Comparison of ENCODE assay signal across 9 mouse cellular contexts in the genomic region with DNA sequence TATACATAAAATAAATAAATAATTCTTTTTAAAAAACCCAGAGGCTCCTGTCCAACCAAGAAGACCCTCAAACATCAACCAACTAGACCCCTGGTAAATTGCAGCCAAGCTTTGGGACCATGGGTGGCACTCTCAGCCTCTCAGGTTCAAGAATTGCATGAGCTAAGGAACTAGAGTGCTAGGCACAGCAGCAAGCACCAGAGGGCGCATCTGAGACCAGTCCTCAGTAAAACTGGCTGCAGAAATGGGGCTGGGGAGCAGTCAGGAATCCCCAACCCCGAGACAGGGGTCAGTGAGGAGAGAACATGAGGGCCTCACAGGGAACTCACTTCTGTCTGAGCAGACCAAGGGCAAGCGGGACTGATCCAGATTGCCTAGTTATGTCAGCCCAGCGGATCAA. TPM values are rescaled to one million over a fixed set of nuclear protein-coding genes. Genes with fewer than 3 reads are reported as not detected.
DNase-seq lines count a peak whose midpoint lies in the region; ATAC-seq and TF ChIP-seq lines count a peak whose summit lies in the region.
"Had no signal": no experiment of that assay in that cellular context is flagged by ENCODE, and none has a peak within 500 bp of the region (broad histone marks: within the 10 kb centered on the region; RNA-seq: fewer than 3 reads in every experiment).

No protein-coding gene starts in this region.

- no peaks in the 10 kb centered on the region for H3K36me3 ChIP-seq in midbrain, embryonic 11.5 days (ENCODE audit: control insufficient read depth, insufficient read depth, low read length)
- H3K36me3 ChIP-seq in midbrain, embryonic 16.5 days (ENCODE audit: control insufficient read depth, insufficient read depth, low read length) = no peaks in the 10 kb centered on the region
- H3K36me3 ChIP-seq in embryonic facial prominence, embryonic 13.5 days = no peaks in the 10 kb centered on the region
- no peaks in the 10 kb centered on the region for H3K36me3 ChIP-seq in intestine, embryonic 15.5 days
- no peaks in the 10 kb centered on the region for H3K36me3 ChIP-seq in limb, embryonic 14.5 days (ENCODE audit: control insufficient read depth, insufficient read depth, low read length)
- H3K36me3 ChIP-seq: neural tube, embryonic 12.5 days had no signal

- 12% methylated on average over 4 of the region's 4 CpGs for WGBS in midbrain, embryonic 11.5 days
- 9% methylated on average over 4 of the region's 4 CpGs for WGBS in midbrain, embryonic 16.5 days
- 16% methylated on average over 4 of the region's 4 CpGs for WGBS in embryonic facial prominence, embryonic 13.5 days
- 15% methylated on average over 4 of the region's 4 CpGs for WGBS in intestine, embryonic 15.5 days
- WGBS in limb, embryonic 14.5 days = 12% methylated on average over 4 of the region's 4 CpGs
- 23% methylated on average over 4 of the region's 4 CpGs for WGBS in olfactory bulb, adult 2 months

- ATAC-seq in midbrain, embryonic 11.5 days (ENCODE audit: low FRiP score) = peak; percentile 35; the same call in 1 of the 2 replicates
- no peak for ATAC-seq in midbrain, embryonic 16.5 days
- no peak for ATAC-seq in embryonic facial prominence, embryonic 13.5 days (ENCODE audit: insufficient number of reproducible peaks, insufficient read depth, low FRiP score, low TSS enrichment, low read depth)
- ATAC-seq in intestine, embryonic 15.5 days = 0 out of 2 replicates have a peak, but pooled peaks have one; percentile 16
- no peak for ATAC-seq in limb, embryonic 14.5 days (ENCODE audit: low FRiP score, low read depth)

- no peaks in the 10 kb centered on the region for H3K9me3 ChIP-seq in midbrain, embryonic 11.5 days (ENCODE audit: control insufficient read depth, low read length)
- H3K9me3 ChIP-seq in midbrain, embryonic 16.5 days (replicated peaks; ENCODE audit: control insufficient read depth, low read length, poor library complexity, severe bottlenecking) = no peaks in the 10 kb centered on the region
- no peaks in the 10 kb centered on the region for H3K9me3 ChIP-seq in embryonic facial prominence, embryonic 13.5 days
- no peaks in the 10 kb centered on the region for H3K9me3 ChIP-seq in intestine, embryonic 15.5 days
- no peaks in the 10 kb centered on the region for H3K9me3 ChIP-seq in limb, embryonic 14.5 days (ENCODE audit: control insufficient read depth, low read length)
- H3K9me3 ChIP-seq: neural tube, embryonic 12.5 days had no signal

- no peak overlapping the region for H3K4me3 ChIP-seq in midbrain, embryonic 11.5 days (ENCODE audit: low read depth, low read length)
- no peak overlapping the region for H3K4me3 ChIP-seq in midbrain, embryonic 16.5 days (ENCODE audit: low read depth, low read length)
- no peak overlapping the region for H3K4me3 ChIP-seq in embryonic facial prominence, embryonic 13.5 days
- no peak overlapping the region for H3K4me3 ChIP-seq in intestine, embryonic 15.5 days (replicated peaks)
- no peak overlapping the region for H3K4me3 ChIP-seq in limb, embryonic 14.5 days (replicated peaks; ENCODE audit: low read length)
- no peak overlapping the region for H3K4me3 ChIP-seq in olfactory bulb, adult 2 months (ENCODE audit: insufficient read depth, low read depth, low read length)
- H3K4me3 ChIP-seq: neural tube, embryonic 12.5 days had no signal

- H3K27ac ChIP-seq in midbrain, embryonic 11.5 days (ENCODE audit: low read depth, low read length) = no peak overlapping the region
- no peak overlapping the region for H3K27ac ChIP-seq in midbrain, embryonic 16.5 days (ENCODE audit: low read length)
- no peak overlapping the region for H3K27ac ChIP-seq in embryonic facial prominence, embryonic 13.5 days
- H3K27ac ChIP-seq in intestine, embryonic 15.5 days = no peak overlapping the region
- no peak overlapping the region for H3K27ac ChIP-seq in limb, embryonic 14.5 days (replicated peaks; ENCODE audit: low read depth, low read length)
- no peak overlapping the region for H3K27ac ChIP-seq in olfactory bulb, adult 2 months (ENCODE audit: insufficient read depth, low read depth, low read length)
- H3K27ac ChIP-seq: neural tube, embryonic 12.5 days had no signal

- H3K27me3 ChIP-seq in midbrain, embryonic 11.5 days (ENCODE audit: control insufficient read depth, insufficient read depth, low read length) = peaks cover 14% of the 10 kb centered on the region
- H3K27me3 ChIP-seq in midbrain, embryonic 16.5 days (ENCODE audit: control insufficient read depth, insufficient read depth, low read depth, low read length) = peaks cover 11% of the 10 kb centered on the region
- H3K27me3 ChIP-seq in embryonic facial prominence, embryonic 13.5 days = peaks cover 32% of the 10 kb centered on the region
- peaks cover 26% of the 10 kb centered on the region for H3K27me3 ChIP-seq in intestine, embryonic 15.5 days (replicated peaks)
- H3K27me3 ChIP-seq in limb, embryonic 14.5 days (ENCODE audit: control insufficient read depth, insufficient read depth, low read length) = peaks cover 22% of the 10 kb centered on the region

- peak; percentile 76; the same call in 1 of the 2 replicates for TF ChIP-seq CTCF in olfactory bulb, adult 2 months (IDR thresholded peaks at IDR 0.05; ENCODE audit: insufficient read depth, low read depth, low read length)

- peaks cover 3% of the 10 kb centered on the region for H3K4me1 ChIP-seq in midbrain, embryonic 11.5 days (ENCODE audit: control insufficient read depth, insufficient read depth, low read length)
- peaks cover 7% of the 10 kb centered on the region for H3K4me1 ChIP-seq in midbrain, embryonic 16.5 days (ENCODE audit: control insufficient read depth, insufficient read depth, low read length)
- H3K4me1 ChIP-seq in embryonic facial prominence, embryonic 13.5 days = peaks cover 16% of the 10 kb centered on the region
- peaks cover 10% of the 10 kb centered on the region for H3K4me1 ChIP-seq in intestine, embryonic 15.5 days (replicated peaks)
- peaks cover 8% of the 10 kb centered on the region for H3K4me1 ChIP-seq in limb, embryonic 14.5 days (ENCODE audit: control insufficient read depth, insufficient read depth, low read length)
- peaks cover 16% of the 10 kb centered on the region for H3K4me1 ChIP-seq in olfactory bulb, adult 2 months (ENCODE audit: control insufficient read depth, insufficient read depth, low read length)

- DNase-seq in midbrain, embryonic 11.5 days (ENCODE audit: low spot score, missing footprints) = peak; percentile 95
- peak; percentile 64 for DNase-seq in adrenal gland, postnatal 10 days
- DNase-seq in limb, embryonic 14.5 days (ENCODE audit: low spot score) = peak; percentile 83
- peak; percentile 68 for DNase-seq in thymus, postnatal 14 days

- TF ChIP-seq POLR2A in limb, embryonic 14.5 days (IDR thresholded peaks at IDR 0.05; ENCODE audit: borderline replicate concordance, extremely low read depth, insufficient read depth, insufficient read length) = no peak
- no peak for TF ChIP-seq POLR2A in olfactory bulb, adult 2 months (IDR thresholded peaks at IDR 0.05; ENCODE audit: insufficient read depth, low read depth, low read length)

- H3K4me2 ChIP-seq in midbrain, embryonic 11.5 days = no peak overlapping the region
- H3K4me2 ChIP-seq in midbrain, embryonic 16.5 days (ENCODE audit: low read length) = no peak overlapping the region
- H3K4me2 ChIP-seq in embryonic facial prominence, embryonic 13.5 days = no peak overlapping the region
- no peak overlapping the region for H3K4me2 ChIP-seq in intestine, embryonic 15.5 days (replicated peaks)
- no peak overlapping the region for H3K4me2 ChIP-seq in limb, embryonic 14.5 days (replicated peaks; ENCODE audit: low read depth, low read length, severe bottlenecking)
- H3K4me2 ChIP-seq: neural tube, embryonic 12.5 days had no signal

- H3K9ac ChIP-seq in midbrain, embryonic 11.5 days (ENCODE audit: low read length) = no peak overlapping the region
- no peak overlapping the region for H3K9ac ChIP-seq in midbrain, embryonic 16.5 days (ENCODE audit: low read depth, low read length)
- H3K9ac ChIP-seq in embryonic facial prominence, embryonic 13.5 days = 0 out of 2 replicates have a peak overlapping the region, but pooled peaks have one; percentile 32
- no peak overlapping the region for H3K9ac ChIP-seq in intestine, embryonic 15.5 days
- no peak overlapping the region for H3K9ac ChIP-seq in limb, embryonic 14.5 days (ENCODE audit: low read depth, low read length, severe bottlenecking)
- H3K9ac ChIP-seq: neural tube, embryonic 12.5 days had no signal

RNA-seq across cellular contexts. Expression of a gene that starts 4.8 kb away (rescaled TPM):
- not detected in 2 replicates for polyA plus RNA-seq in midbrain, embryonic 11.5 days (2014; fragmentation: Nextera tagmentation; extraction: Ambion mirVana)
- not detected in 2 replicates for polyA plus RNA-seq in midbrain, embryonic 16.5 days (2015; fragmentation: Nextera tagmentation; extraction: Ambion mirVana)
- total RNA-seq in adrenal gland, postnatal 10 days (2021) = not detected
- 0.67 and 2.1 TPM in 2 replicates for polyA plus RNA-seq in embryonic facial prominence, embryonic 13.5 days (2015; fragmentation: Nextera tagmentation; extraction: Ambion mirVana)
- not detected in 2 replicates for polyA plus RNA-seq in intestine, embryonic 15.5 days (2015; fragmentation: Nextera tagmentation; extraction: Ambion mirVana)
- polyA plus RNA-seq in limb, embryonic 14.5 days (2012; rRNA removed) = 0.18 and 0.36 TPM in 2 replicates
- not detected in 2 replicates for polyA plus RNA-seq in limb, embryonic 14.5 days (2014; fragmentation: Nextera tagmentation; extraction: Ambion mirVana)
- polyA plus RNA-seq in olfactory bulb, adult 2 months (2012; ENCODE audit: insufficient read depth, insufficient read length, low replicate concordance, missing spikeins) = not detected in 2 replicates
- polyA plus RNA-seq: neural tube, embryonic 12.5 days had no signal

RNA-seq across cellular contexts. Expression of a gene that starts 6.8 kb away (rescaled TPM):
- polyA plus RNA-seq in midbrain, embryonic 11.5 days (2014; fragmentation: Nextera tagmentation; extraction: Ambion mirVana) = 0.06 and 0.23 TPM in 2 replicates
- 0.39 and 1.3 TPM in 2 replicates for polyA plus RNA-seq in midbrain, embryonic 16.5 days (2015; fragmentation: Nextera tagmentation; extraction: Ambion mirVana)
- 10 to 100 TPM in 1 of 2 experiments, 1 to 10 TPM in 1; 8.6 to 30.5 TPM for total RNA-seq in adrenal gland, postnatal 10 days (2021)
- polyA plus RNA-seq in embryonic facial prominence, embryonic 13.5 days (2015; fragmentation: Nextera tagmentation; extraction: Ambion mirVana) = 0.70 and 1.3 TPM in 2 replicates
- 0.15 TPM in 1 of 2 replicates, not detected in the other for polyA plus RNA-seq in intestine, embryonic 15.5 days (2015; fragmentation: Nextera tagmentation; extraction: Ambion mirVana)
- polyA plus RNA-seq in limb, embryonic 14.5 days (2012; rRNA removed) = 16.6 and 22.4 TPM in 2 replicates
- 4.3 and 6.9 TPM in 2 replicates for polyA plus RNA-seq in limb, embryonic 14.5 days (2014; fragmentation: Nextera tagmentation; extraction: Ambion mirVana)
- polyA plus RNA-seq in olfactory bulb, adult 2 months (2012; ENCODE audit: insufficient read depth, insufficient read length, low replicate concordance, missing spikeins) = not detected in 2 replicates

RNA-seq across cellular contexts. Expression of a gene that starts 37.8 kb away (rescaled TPM):
- polyA plus RNA-seq in midbrain, embryonic 11.5 days (2014; fragmentation: Nextera tagmentation; extraction: Ambion mirVana) = 58.8 and 60.9 TPM in 2 replicates
- 147 and 169 TPM in 2 replicates for polyA plus RNA-seq in midbrain, embryonic 16.5 days (2015; fragmentation: Nextera tagmentation; extraction: Ambion mirVana)
- total RNA-seq in adrenal gland, postnatal 10 days (2021) = 10 to 100 TPM; 38.2 to 40.0 TPM
- 155 and 171 TPM in 2 replicates for polyA plus RNA-seq in embryonic facial prominence, embryonic 13.5 days (2015; fragmentation: Nextera tagmentation; extraction: Ambion mirVana)
- 142 and 148 TPM in 2 replicates for polyA plus RNA-seq in intestine, embryonic 15.5 days (2015; fragmentation: Nextera tagmentation; extraction: Ambion mirVana)
- 162 and 190 TPM in 2 replicates for polyA plus RNA-seq in limb, embryonic 14.5 days (2012; rRNA removed)
- polyA plus RNA-seq in limb, embryonic 14.5 days (2014; fragmentation: Nextera tagmentation; extraction: Ambion mirVana) = 98.6 and 111 TPM in 2 replicates
- polyA plus RNA-seq in olfactory bulb, adult 2 months (2012; ENCODE audit: insufficient read depth, insufficient read length, low replicate concordance, missing spikeins) = not detected in 2 replicates

RNA-seq across cellular contexts. Expression of a gene that starts 39.6 kb away (rescaled TPM):
- polyA plus RNA-seq in midbrain, embryonic 11.5 days (2014; fragmentation: Nextera tagmentation; extraction: Ambion mirVana) = 0.04 TPM in 1 of 2 replicates, not detected in the other
- polyA plus RNA-seq in midbrain, embryonic 16.5 days (2015; fragmentation: Nextera tagmentation; extraction: Ambion mirVana) = 0.11 TPM in 1 of 2 replicates, not detected in the other
- 1 to 10 TPM in 1 of 2 experiments, under 1 TPM in 1; 0.82 to 3.3 TPM for total RNA-seq in adrenal gland, postnatal 10 days (2021)
- polyA plus RNA-seq in embryonic facial prominence, embryonic 13.5 days (2015; fragmentation: Nextera tagmentation; extraction: Ambion mirVana) = 0.06 TPM in 1 of 2 replicates, not detected in the other
- 0.06 TPM in 1 of 2 replicates, not detected in the other for polyA plus RNA-seq in intestine, embryonic 15.5 days (2015; fragmentation: Nextera tagmentation; extraction: Ambion mirVana)
- 0.69 and 0.74 TPM in 2 replicates for polyA plus RNA-seq in limb, embryonic 14.5 days (2012; rRNA removed)
- 0.14 and 0.28 TPM in 2 replicates for polyA plus RNA-seq in limb, embryonic 14.5 days (2014; fragmentation: Nextera tagmentation; extraction: Ambion mirVana)
- not detected in 2 replicates for polyA plus RNA-seq in olfactory bulb, adult 2 months (2012; ENCODE audit: insufficient read depth, insufficient read length, low replicate concordance, missing spikeins)
- polyA plus RNA-seq: neural tube, embryonic 12.5 days had no signal

Comparison
In these comparisons a context has a peak if more than half of its experiments do, and no peak if none do; other contexts are left out.
1. ATAC-seq: peak in midbrain, embryonic 11.5 days (single experiment) and intestine, embryonic 15.5 days (single experiment); none in midbrain, embryonic 16.5 days (single experiment), embryonic facial prominence, embryonic 13.5 days (single experiment) and limb, embryonic 14.5 days (single experiment).
2. RNA of a gene that starts 37.8 kb away (polyA plus RNA-seq): 155 to 171 TPM in embryonic facial prominence, embryonic 13.5 days, 147 to 169 TPM in midbrain, embryonic 16.5 days, 98.6 to 190 TPM in limb, embryonic 14.5 days, 142 to 148 TPM in intestine, embryonic 15.5 days and 58.8 to 60.9 TPM in midbrain, embryonic 11.5 days; not detected in olfactory bulb, adult 2 months; every median in the first group is over 10 times any median in the second.
3. Peak in every context shown above with its lines, with median percentiles within 50 percentile points of each other: DNase-seq.